Mouse (Mus musculus): ENCODE data around the gene Hgf.

Hgf gene

DNA sequence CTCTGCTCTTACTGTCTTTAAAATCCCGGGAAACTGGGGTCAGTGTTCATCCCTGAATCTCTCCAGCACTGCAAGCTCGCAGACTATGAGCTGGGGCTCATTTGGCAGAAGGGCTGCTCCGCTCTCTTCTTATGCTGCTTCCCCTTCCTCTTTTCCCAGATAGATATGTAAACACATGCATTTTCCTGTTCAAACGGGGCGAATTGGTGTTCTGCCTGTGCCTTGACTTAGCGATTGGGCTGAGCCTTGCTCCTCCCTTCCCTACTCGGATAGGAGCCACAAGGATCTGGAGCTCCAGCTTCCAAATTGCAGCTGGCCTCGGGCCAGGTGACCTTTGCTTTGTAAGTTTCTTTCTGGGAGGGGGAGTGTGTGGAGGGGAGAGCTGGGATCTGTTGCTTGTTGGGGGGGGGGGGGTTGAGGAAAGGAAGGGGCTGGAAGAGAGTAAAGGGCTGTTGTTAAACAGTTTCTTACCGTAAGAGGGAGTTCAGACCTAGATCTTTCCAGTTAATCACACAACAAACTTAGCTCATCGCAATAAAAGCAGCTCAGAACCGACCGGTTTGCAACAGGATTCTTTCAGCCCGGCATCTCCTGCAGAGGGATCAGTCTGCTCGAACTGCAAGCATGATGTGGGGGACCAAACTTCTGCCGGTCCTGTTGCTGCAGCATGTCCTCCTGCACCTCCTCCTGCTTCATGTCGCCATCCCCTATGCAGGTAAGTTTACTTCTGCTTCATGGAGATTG lies at the start of gene Hgf:
Hgf (plus strand) TSS at position 192 of the 744 bp plus-strand sequence.
- DNase-seq (ENCODE audit: low spot score in 2 of 2), result peak in 1 of 2 experiments; percentile 11

DNA sequence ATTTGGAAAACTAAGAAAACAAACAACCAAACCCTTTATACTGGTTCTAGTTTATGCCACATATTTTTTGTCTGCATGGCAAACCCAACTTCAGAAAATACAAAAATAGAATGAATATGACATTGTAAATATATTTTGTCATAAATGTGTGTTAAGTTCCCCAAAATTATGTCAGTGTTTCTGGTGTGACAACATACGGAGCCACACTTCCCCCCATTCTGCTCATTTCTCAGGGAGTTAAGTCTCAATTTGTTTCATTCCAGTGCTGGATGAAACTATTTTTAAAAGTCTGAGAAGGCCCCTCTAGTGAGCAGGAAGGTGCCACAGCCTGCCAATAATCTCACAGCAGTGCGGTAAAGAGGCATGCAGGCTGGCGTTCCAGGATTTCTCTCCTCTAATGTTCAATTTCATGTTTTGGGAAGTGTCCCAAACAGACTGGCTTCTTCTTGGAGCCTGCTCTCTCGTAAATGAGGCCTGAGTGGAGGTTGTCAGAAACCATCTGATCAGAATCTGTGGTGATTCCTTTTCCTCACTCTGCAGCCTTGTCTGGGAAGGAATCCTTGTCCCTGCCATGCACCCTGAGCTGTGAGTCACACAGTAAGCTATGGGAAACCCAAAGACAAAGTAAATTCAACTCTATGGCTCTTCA lies 46.5 kb upstream of the Hgf start:
- no peak for DNase-seq (ENCODE audit: low spot score in 2 of 2)

DNA sequence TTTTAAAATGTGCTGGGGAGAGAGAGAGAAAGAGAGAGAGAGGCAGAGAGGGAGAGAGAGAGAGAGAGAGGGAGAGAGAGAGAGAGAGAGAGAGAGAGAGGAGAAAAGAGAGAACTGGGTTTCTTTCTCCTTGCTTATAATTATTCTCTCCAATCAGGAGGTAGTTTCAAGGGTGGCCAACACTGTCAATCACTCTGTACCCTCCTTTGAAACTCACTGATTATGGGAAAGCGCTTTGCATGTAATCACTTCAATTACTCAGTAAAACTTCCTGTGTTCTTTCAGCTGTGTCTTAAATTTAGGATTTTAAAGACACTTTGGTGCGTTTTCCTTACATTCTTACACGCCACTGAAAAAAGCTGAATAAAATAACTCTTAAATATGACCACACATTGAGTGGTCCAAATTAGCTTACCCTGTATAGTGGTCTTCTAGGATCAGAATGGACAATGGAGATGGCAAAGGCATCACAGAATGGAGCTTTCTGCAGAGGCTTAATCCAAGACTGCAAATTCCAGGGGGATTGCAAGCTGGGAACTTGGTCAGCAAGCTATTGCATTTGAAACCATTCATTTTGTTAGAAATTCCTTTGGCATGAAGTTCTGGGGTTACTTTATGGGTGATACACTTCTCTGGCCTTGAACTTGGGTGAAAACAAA lies 21.5 kb upstream of the Hgf start:
- DNase-seq (ENCODE audit: low spot score in 2 of 2), result no peak

DNA sequence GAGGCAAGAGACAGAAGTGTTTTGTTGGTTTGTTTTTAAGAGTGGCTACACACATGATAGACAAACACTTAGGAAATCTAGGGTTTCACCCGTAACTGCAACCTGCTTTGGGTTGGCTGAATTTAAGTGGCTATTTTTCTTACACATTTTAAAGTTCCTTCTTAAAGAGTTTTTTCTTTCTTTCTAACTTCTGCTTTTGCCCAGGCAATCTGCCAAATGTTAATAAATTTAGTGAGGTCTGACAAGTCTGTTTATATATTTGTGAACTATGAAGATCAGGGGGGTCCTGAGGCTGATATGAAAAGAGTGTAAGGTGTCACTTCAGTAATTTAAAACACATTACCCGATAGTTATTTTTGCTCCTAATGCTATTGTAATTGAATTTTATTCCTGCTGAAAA lies 15.2 kb upstream of the Hgf start:
- no peak for DNase-seq (ENCODE audit: low spot score in 2 of 2)

DNA sequence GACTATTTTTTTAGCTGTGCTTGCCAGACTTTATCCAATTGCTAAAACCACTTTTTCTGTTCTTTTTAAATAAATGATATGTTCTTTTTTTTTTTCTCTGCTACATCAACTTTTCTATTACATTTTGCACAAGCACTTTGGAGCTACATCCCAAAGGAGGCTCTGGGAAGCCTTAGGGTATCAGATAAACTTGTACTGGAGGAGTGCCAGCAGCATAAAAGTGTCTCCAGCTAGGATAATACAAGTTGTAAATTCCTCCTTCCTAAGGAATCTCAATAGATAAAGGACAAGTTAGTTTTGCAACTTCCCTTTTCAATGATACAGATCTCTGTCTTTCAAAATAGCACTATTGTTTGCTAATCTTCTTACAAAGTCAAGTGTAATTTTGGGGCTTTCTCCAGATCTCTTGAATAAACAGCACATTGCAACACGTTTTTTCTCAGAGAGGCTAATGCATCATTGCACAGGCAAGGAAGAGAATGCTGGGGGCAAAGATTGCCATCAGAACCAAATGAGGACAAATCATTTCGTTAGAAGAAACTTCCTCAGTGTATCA lies 11.7 kb upstream of the Hgf start:
- DNase-seq (ENCODE audit: low spot score in 2 of 2), result no peak

DNA sequence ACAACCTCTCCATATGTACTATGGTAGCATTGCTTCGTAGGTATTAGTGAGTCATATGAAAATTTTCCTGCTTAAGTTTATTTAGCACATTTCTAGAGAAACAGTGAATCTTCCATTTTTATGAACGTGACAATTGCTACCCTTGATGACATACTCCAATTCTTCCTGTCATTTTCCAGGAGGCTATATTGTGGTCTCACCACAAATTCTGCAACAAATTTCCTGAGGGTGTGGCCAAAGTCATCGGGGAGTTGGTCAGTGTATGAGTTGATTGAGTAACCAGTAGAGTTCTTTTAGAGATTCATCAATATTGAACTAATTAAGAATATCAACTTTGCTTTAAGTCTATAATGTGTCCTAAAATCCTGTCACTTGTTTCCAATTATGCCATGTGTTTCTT lies 5.8 kb upstream of the Hgf start:
- DNase-seq (ENCODE audit: low spot score in 2 of 2), result no peak

DNA sequence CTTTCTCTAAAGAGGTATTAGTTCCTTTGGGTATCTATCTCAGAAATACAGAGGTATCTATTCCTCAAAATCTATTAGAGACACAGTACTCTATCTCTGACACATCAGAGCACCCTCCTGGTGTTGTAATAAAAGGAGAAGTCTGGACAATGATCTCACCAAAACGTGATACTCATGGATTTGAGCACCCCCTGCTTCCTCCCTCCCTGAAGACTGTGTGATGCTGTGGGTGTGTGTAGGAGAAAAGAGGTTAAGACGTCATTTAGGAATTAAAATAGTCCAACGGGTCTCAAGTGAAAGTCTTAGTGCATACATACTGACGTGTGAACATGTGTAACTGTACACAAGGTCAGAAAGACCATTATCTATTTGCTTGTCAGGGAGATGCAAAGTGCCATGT lies 648 bp upstream of the Hgf start:
- DNase-seq (ENCODE audit: low spot score in 2 of 2), result no peak

DNA sequence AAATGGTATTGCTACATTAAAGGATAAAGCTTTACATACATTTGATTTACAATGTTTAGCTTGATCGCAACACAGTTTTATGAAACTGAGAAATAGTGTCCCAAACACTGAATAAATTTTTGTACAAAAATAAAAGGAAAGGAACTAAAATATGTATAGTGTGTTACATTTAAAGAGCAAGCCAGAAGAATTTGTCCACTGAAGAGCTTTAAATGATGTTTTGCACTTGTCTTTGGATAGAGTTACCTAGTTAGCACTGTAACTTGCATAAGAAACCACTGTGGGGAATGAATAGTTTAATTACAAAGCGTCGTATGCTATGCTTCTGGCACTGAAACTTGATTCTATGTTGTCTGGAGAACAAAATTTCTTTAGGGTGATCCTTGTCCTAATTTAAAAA lies 7.0 kb downstream of the Hgf start:
- no peak for DNase-seq (ENCODE audit: low spot score in 2 of 2)

DNA sequence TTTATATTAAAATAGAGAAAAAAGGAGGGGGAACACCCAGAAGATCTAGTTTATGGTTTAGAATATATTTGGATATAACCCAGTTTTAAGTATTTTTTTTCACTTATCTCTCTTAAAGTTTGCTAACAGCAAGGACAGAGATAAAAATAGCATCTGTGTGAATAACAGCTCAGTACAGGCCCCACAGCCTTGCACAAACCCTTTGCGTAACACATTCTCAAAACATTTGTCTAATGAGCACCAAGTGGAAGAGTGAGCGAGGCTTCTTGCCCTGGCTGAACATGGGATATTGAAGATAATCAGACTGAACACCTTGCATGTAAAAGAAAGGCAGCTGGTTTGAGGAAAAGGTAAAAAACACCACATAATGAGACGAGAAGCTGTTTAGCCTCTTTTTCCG lies 15.7 kb downstream of the Hgf start:
- no peak for DNase-seq (ENCODE audit: low spot score in 2 of 2)

DNA sequence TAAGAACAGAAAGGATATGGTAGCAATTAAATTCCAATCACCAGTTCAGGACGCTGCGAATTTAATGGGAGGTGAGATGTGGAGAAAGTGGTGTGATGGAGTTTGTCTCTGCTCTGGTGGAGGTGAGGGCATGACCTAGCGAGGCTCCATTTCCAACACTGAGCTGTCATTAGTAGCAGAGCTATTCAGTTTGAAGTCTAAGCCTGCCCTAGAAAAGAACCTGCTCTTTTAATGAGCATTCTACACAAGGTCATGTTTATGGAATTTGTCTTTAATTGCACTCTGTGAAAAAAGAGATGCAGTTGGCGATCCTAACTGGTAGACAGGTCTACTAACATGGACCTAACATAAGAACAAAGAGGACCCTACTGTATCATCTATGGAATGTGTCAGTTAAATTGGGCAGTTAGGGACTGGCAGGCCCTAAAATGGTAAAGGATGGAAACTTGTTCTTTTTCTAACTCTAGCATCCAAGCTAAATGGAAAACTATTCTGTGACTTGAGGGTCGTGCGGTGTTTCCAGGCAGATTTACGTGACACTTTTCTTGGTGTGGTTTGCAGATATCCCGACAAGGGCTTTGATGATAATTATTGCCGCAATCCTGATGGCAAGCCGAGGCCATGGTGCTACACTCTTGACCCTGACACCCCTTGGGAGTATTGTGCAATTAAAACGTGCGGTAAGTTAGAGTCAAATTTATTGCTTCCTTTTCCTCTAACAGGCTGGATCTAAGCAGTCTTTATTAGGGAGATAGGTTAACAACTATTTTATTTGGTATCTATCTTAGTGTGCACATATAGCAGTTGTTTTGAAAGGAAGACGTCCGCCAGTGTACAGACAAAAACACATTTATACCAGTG lies 24.8 kb downstream of the Hgf start:
- DNase-seq (ENCODE audit: low spot score in 2 of 2), result no peak

DNA sequence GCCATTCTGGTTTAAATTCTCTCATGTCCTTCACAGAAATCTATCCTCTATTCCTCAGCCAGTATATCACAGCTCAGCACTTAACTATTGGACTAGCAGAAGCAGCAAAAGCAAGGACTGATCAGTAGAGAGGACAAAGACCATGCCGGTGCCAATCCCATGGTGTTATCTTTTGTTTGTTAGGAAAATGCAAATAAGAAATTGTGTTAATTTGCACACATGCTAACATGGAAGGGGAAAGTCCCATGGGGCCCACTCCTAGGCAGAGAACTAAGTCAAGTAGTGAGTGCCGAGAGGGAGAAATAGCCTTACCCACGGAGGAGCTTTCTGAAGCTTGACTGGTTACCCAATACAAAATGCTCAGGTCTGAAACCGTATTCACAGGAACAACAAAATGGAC lies 42.4 kb downstream of the Hgf start:
- no peak for DNase-seq (ENCODE audit: low spot score in 2 of 2)

DNA sequence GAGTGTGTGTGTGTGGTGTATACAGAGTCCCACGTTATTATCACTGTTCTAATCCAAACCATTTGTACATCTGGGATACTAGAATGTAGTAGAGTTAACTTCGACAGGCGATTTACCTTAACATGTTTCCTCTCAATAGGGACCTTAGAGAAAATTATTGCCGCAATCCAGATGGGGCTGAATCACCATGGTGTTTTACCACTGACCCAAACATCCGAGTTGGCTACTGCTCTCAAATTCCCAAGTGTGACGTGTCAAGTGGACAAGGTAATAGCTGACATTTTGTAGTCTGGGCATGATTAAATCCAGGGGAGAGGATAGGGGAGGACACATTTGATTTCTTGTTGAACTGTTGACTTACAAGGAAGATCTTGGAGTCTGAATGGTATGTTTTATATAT lies 44.7 kb downstream of the Hgf start:
- DNase-seq (ENCODE audit: low spot score in 2 of 2), result no peak

DNA sequence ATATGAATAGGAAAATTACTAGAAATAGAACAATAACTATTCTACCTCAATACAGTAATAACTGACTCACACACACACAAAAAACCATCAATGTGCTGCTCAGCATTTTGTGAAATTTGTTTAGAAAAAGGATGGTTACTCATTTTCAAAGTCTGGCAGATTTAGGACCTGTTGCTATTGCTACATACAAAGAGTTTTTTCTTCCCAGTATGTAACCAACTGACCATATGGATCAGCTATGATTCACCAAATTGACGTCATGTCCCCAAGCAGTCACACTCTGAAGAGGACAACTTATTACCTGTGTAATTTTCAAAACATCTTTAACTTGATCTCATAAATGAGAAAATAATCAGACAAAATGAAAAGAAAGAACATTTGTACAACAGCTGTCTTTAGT lies 48.2 kb downstream of the Hgf start:
- no peak for DNase-seq (ENCODE audit: low spot score in 2 of 2)

DNA sequence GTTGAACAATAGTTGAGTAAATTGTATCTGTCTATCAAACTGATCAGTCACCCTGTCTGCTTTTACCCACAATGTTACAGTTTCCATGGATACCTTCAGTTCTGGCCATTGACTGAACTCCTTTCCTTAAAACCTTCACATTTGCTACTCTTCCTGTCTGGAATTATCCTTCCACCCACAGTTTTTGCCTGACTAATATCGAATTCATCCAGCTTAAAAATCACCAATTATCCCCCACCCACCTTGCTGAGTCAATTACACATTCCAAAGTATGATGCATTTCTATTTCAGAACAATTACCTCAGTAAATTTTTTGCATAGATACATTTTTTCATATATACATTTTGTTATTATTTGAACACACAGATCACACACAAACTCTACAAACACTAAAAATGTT lies 79.7 kb downstream of the Hgf start:
- no peak for DNase-seq (ENCODE audit: low spot score in 2 of 2)

DNA sequence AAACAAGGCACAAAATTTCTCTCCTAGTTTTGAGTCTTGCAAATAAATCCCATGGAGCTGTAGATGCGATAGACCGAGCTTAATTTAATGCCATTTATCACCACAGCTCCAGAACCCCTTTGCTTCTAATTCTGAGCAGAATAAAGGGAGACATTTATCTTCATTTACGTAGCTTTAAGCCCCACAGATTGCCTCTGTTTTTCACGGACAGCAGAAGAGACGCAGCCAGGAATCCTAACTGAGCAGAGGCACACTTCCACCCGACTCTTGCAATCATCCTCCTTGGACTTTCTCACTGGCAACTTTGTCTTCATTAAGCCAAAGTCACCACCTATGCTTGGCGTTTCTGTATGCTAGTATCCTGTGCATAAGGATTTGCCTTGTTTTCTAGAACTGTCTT lies 93.1 kb downstream of the Hgf start:
- no peak for DNase-seq (ENCODE audit: low spot score in 2 of 2)

DNA sequence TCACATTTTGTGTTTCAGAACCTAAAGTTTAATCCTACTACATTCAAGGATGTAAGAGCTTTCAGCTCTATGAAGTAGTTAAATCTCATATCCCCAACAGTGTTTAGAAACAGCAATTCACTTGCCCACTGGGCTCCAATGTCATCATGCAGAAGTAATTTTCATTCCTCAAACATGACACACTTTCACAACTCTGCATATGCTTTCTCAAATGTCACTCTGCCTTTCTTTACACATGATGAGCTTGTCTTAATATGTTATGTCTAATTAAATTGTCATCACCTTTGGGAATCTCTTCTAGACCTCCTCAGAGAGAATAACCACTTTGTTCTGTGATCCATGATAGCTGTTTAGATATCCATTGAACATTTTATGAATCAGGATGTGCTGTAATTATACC lies 94.4 kb downstream of the Hgf start:
- DNase-seq (ENCODE audit: low spot score in 2 of 2), result no peak

DNA sequence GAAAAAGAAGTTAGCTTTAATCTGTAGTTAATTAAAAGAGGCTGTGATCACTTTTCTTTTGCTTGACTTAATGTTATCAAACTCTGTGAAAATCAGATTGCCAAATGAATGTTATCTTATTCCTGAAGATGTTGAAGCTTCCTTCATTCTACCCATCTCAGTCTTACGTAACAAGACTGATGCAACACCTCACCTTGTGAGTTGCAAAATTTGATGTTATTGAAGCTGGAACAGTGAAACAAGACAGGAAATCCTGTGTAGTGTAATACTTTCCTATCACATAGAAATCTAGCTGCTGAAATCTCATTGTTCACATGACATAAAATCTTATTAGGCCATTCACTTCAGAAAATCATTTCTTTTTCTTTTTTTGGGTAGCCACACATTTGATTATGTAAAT lies 96.9 kb downstream of the Hgf start:
- DNase-seq (ENCODE audit: low spot score in 2 of 2), result no peak

DNA sequence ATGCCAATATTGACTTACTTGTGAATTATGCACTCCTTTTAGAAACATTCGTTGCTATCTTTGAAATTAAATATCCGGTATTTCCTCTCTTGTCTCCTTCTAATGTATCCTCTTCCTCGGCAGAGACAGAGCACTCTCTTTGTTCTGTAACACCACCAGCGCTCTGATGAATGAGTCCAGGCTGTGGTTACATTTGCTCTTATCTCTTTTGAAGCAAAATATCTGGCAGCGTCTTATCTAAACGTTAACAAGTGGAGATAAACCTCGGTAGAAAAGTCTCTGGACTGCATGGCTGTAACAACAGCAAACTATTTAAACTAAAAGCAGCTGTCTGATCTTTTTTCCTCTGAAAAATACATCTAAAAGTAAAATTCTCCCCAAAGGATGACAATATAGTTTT lies 100.7 kb downstream of the Hgf start:
- DNase-seq (ENCODE audit: low spot score in 2 of 2), result no peak

Data from left cerebral cortex, adult 9 months (tissue).